Mouse (Mus musculus) midbrain, postnatal 0 days (tissue): ENCODE results near the gene Prm3. TPM values are rescaled to one million over a fixed set of nuclear protein-coding genes. Genes with fewer than 3 reads are reported as not detected.

Experiments
- ATAC-seq: fragments of 200-750 bp; cut with Nextera tagmentation; 2 replicates; pipeline ENCODE4 v1.8.0; 2017; ENCODE audit warnings: moderate number of reproducible peaks, mild to moderate bottlenecking, moderate TSS enrichment, moderate library complexity; ENCODE audit not compliant: low FRiP score
- DNase-seq: peaks from one replicate; pipeline ENCODE4 v3.0.0-alpha.2; 2015; ENCODE audit warnings: low spot score
- H3K27ac ChIP-seq: fragments of 300-500 bp; sonication (generic); 2 replicates; pipeline ENCODE4 v1.5.1; 2014; ENCODE audit warnings: low read depth, mild to moderate bottlenecking, low read length, mixed read lengths
- H3K27me3 ChIP-seq: fragments of 300-500 bp; sonication (generic); 2 replicates; pipeline ENCODE4 v1.6.1; 2014; ENCODE audit warnings: low read length, control low read depth, mixed read lengths; ENCODE audit not compliant: insufficient read depth
- H3K36me3 ChIP-seq: fragments of 300-500 bp; sonication (generic); 2 replicates; pipeline ENCODE4 v1.6.1; 2014; ENCODE audit warnings: low read length, control low read depth, mixed read lengths; ENCODE audit not compliant: insufficient read depth
- H3K4me1 ChIP-seq: fragments of 300-500 bp; sonication (generic); 2 replicates; pipeline ENCODE4 v1.6.1; 2014; ENCODE audit warnings: mild to moderate bottlenecking, control low read depth, antibody characterized with exemption, low read length, mixed read lengths; ENCODE audit not compliant: insufficient read depth
- H3K4me2 ChIP-seq: fragments of 300-500 bp; sonication (generic); 2 replicates; pipeline ENCODE4 v1.6.1; 2014; ENCODE audit warnings: low read depth, mild to moderate bottlenecking, low read length, mixed read lengths; ENCODE audit not compliant: poor library complexity, severe bottlenecking
- H3K4me3 ChIP-seq: fragments of 300-500 bp; sonication (generic); 2 replicates; pipeline ENCODE4 v1.5.1; 2014; ENCODE audit warnings: low read depth, mild to moderate bottlenecking, low read length, moderate library complexity
- H3K9ac ChIP-seq: fragments of 300-500 bp; sonication (generic); replicated peaks from 2 replicates; pipeline ENCODE4 v1.6.1; 2014; ENCODE audit warnings: mild to moderate bottlenecking, low read length, moderate library complexity, mixed read lengths; ENCODE audit not compliant: poor library complexity, severe bottlenecking
- H3K9me3 ChIP-seq: fragments of 300-500 bp; sonication (generic); 2 replicates; pipeline ENCODE4 v1.6.1; 2016; ENCODE audit warnings: low read length, control low read depth
- CTCF ChIP-seq: IDR thresholded peaks from 2 replicates; pipeline ENCODE4 v1.5.1; 2016; ENCODE audit warnings: antibody characterized with exemption, mild to moderate bottlenecking
- WGBS: fragments of 180-500 bp; shearing (Covaris S2); extraction: QIAGEN DNeasy Blood & Tissue Kit; methylation state at CpG from one replicate; pipeline ENCODE4 v1.1.7; 2014; 5-methylcytosine and 5-hydroxymethylcytosine counted together
- polyA plus RNA-seq: library from polyadenylated mRNA; unstranded; fragments of >200 nt; fragmentation: Nextera tagmentation; extraction: Ambion mirVana; gene quantifications from 2 replicates; pipeline ENCODE4 v1.2.1, GENCODE M21; 2015
- total RNA-seq: library from RNA; depleted of rRNA; stranded (reverse); fragments of >200 nt; gene quantifications from 2 replicates; pipeline ENCODE4 v1.2.3, GENCODE M21; 2014

Prm3 gene
- total and polyA plus RNA-seq, 2 experiments from 2014 or later, result not detected

DNA sequence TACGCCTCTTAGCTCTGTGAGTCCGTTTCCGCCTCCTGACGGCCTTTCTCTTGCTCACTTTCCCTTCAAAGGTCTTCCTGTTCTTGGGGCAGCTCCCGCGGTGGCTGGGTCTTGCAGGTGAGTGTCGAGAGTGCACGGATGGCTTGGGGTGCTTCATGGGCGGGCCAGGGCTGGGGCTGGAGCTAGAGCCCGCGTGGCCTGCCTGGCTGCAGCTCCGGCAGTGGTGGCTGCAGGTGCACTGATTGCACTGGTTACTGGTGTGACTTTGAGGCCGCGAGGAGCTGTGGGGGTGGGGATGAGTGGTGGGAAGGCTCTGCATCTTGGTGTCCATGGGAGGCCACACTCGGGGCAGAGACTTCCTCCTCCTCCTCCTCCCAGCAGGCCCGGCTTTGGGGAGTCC is 2.4 kb downstream of the Prm3 start, which contains the start of gene Tnp2:
Tnp2 (minus strand) TSS at position 390 of the 400 bp plus-strand sequence.
- Histone ChIP-seq H3K36me3 (no peaks in the 10 kb centered on the region), H3K27ac (no peak within 1 kb of the TSS), H3K4me3 (no peak within 1 kb of the TSS), H3K9me3 (no peaks in the 10 kb centered on the region), H3K27me3 (no peaks in the 10 kb centered on the region), H3K9ac (no peak within 1 kb of the TSS; the same call in 1 of the 2 replicates), H3K4me1 (0 out of 2 replicates have a peak, but pooled peaks cover 2% of the 10 kb centered on the region), H3K4me2 (no peak within 1 kb of the TSS)
- no peak for ATAC-seq
- no peak for TF ChIP-seq CTCF
- no peak for DNase-seq
- WGBS, result 55% methylated on average over 16 of the region's 16 CpGs

DNA sequence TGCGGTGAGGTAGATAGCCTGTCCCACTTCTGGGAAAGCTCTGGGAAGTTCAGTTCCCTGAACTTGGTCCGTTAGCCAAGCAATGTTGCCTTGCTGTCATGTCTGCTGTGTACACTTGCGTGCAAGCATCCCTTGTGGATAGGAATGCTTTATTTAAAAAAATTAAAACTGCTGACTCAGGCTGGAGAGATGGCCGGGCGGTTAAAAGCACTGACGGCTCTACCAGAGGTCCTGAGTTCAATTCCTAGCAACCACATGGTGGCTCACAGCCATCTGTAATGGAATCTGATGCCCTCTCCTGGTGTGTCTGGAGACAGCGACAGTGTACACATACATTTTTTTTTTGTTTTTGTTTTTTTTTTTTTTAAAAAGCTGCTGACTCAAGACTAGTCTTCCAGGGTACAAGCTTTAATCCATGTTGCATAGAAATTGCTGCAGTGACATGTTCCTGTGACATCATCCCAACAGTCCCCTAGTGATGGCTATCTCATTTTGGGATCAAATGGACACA is 3.1 kb downstream of the Prm3 start:
- H3K9me3 ChIP-seq, result no peaks in the 10 kb centered on the region
- peaks cover 8% of the 10 kb centered on the region; the same call in 1 of the 2 replicates for H3K4me1 ChIP-seq
- peak; percentile 35 for TF ChIP-seq CTCF
- H3K27me3 ChIP-seq, result no peaks in the 10 kb centered on the region
- H3K27ac ChIP-seq, result no peak overlapping the region
- no peak overlapping the region for H3K4me3 ChIP-seq
- no peaks in the 10 kb centered on the region for H3K36me3 ChIP-seq
- 90% methylated on average over 7 of the region's 7 CpGs for WGBS
- no peak overlapping the region for H3K4me2 ChIP-seq
- ATAC-seq (no peak), DNase-seq (no peak)
- H3K9ac ChIP-seq, result no peak overlapping the region

DNA sequence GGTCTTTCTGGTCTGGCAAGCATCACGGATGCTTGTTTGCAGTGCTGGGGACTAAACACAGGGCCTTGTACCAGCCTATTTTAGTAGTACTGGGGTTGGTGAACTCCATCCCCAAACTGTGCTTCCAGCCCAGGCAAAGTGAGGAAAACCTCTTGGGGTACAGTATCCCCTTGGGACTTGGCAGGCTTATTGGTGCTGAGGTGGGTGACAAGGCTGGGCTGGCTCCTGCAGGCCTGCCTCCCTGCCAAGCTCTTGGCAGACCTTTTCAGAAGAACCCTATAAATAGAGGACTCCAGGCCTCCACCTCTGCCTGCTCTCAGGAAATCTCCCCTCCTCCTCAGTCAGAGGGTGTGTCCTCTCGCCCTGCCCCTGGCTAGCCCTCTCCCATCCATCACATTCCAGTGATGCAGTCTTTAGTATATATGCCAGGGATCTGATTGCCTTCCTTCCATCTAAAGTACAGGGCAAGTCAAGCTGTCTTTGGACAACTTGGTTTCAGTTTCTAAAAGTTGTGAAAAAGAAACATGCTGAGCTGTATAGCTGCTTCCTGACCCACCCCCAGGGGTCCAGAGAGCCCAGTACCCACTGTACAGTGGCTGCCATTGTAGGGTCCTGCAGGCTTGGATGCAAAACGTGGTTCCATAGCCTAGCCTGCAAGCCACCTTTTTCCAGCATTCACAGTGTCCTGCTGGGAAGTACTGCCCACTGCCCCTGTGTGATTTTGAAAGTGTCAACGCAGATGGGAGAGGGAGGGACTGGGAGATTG is 3.7 kb downstream of the Prm3 start:
- H3K9ac ChIP-seq, result no peak overlapping the region
- no peak overlapping the region for H3K4me3 ChIP-seq
- no peak for TF ChIP-seq CTCF
- no peak for ATAC-seq
- H3K4me2 ChIP-seq, result no peak overlapping the region; the same call in 1 of the 2 replicates
- H3K36me3 ChIP-seq, result no peaks in the 10 kb centered on the region
- peaks cover 11% of the 10 kb centered on the region; the same call in 1 of the 2 replicates for H3K4me1 ChIP-seq
- H3K27ac ChIP-seq, result no peak overlapping the region
- no peaks in the 10 kb centered on the region for H3K27me3 ChIP-seq
- no peaks in the 10 kb centered on the region for H3K9me3 ChIP-seq
- 71% methylated on average over 4 of the region's 4 CpGs for WGBS
- no peak for DNase-seq

DNA sequence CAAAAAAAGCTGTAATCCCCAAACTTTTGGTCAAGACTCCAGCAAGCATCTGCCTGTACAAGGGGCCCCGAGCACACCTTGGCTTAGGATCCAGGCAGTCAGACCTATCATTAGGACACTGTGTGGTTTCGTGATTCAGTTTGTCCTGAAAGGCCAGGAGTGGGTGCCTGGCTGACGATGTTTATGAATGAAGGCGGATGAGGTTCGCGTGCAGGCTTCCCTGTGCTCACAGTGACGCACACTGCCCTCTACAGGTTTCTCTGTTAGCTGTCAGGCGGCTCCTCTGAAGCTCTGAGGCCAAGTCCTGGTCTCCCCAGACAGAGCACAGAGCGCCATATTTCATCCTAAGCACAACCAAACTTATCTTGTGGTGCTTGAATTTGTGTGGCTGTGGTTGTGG is 4.4 kb downstream of the Prm3 start:
- peak overlapping the region; percentile 65 for H3K4me3 ChIP-seq
- WGBS, result under 1% methylated on average over 9 of the region's 9 CpGs
- H3K36me3 ChIP-seq, result no peaks in the 10 kb centered on the region
- peaks cover 11% of the 10 kb centered on the region; the same call in 1 of the 2 replicates for H3K4me1 ChIP-seq
- TF ChIP-seq CTCF, result peak; percentile 92
- ATAC-seq (peak; percentile 28), DNase-seq (peak; percentile 94)
- H3K4me2 ChIP-seq, result peak overlapping the region; percentile 99
- H3K9ac ChIP-seq, result peak overlapping the region; percentile 82; the same call in 1 of the 2 replicates
- H3K27me3 ChIP-seq, result no peaks in the 10 kb centered on the region
- H3K9me3 ChIP-seq, result no peaks in the 10 kb centered on the region
- peak overlapping the region; percentile 90 for H3K27ac ChIP-seq

DNA sequence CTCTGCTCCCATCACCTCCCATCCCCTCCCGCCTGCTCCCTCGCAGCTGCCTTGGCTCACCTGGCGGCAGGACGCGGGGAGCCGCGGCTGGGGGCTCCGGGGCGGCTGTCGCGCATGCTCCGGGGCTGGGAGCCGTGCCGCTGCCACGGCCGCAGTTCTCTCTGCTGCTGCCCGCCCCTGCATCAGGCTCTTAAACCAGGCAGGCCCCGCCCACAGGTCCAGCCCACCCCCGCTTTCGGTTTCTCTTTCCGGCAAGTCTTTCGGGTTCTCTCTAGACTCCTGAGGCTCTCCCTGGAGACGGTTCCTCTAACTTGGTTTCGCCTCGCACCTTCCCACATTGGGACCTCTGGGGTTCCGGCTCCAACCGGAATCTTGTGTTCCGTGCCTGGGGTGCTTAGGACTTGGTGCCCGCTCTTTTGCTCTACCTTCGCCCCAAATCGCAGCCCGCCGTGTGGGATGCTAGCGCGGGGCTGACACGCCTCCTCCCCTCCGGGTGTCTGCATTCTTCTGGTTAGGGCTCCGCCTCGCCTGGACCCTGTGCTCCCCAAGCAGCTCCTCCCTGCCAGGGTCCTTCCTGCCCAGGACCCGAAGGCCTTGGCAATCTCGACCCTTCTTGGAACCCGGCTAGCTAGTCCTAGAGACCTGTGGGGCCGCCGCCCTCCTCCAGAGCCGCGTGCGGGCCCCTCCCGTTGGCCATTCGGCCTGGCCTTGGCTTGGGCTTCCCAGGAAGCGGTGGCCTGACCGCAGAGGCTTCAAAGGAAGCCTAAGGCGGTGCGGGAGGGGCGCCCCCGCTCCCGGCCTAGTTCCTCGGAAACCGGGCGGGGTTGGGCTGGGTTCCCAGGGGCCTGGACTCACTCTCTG is 5.1 kb downstream of the Prm3 start, which contains the start of gene Socs1:
Socs1 (minus strand) TSS at position 166 of the 861 bp plus-strand sequence.
- ATAC-seq, result peak; percentile 87
- H3K27ac ChIP-seq, result peak within 1 kb of the TSS; percentile 90
- peak within 1 kb of the TSS; percentile 65 for H3K4me3 ChIP-seq
- H3K4me1 ChIP-seq, result peaks cover 11% of the 10 kb centered on the region; the same call in 1 of the 2 replicates
- no peak for TF ChIP-seq CTCF
- no peaks in the 10 kb centered on the region for H3K36me3 ChIP-seq
- WGBS, result under 1% methylated on average over 59 of the region's 59 CpGs
- peak within 1 kb of the TSS; percentile 99 for H3K4me2 ChIP-seq
- peak; percentile 91 for DNase-seq
- H3K27me3 ChIP-seq, result no peaks in the 10 kb centered on the region; the same call in 1 of the 2 replicates
- H3K9me3 ChIP-seq, result no peaks in the 10 kb centered on the region
- peak within 1 kb of the TSS; percentile 82 for H3K9ac ChIP-seq
